Mouse (Mus musculus) 3T3-L1 (cell line): ENCODE measurements around the gene Zfp804a.

ENCODE experiments used
- DNase-seq: peaks from one replicate; pipeline ENCODE4 v3.0.0-alpha.2; 2015; ENCODE audit warnings: low read depth, low spot score

The Zfp804a gene

GRCm38 (mm10) chr2:82253382-82253781 lies 200.4 kb downstream of the Zfp804a start:
- DNase-seq, result no peak

DNA sequence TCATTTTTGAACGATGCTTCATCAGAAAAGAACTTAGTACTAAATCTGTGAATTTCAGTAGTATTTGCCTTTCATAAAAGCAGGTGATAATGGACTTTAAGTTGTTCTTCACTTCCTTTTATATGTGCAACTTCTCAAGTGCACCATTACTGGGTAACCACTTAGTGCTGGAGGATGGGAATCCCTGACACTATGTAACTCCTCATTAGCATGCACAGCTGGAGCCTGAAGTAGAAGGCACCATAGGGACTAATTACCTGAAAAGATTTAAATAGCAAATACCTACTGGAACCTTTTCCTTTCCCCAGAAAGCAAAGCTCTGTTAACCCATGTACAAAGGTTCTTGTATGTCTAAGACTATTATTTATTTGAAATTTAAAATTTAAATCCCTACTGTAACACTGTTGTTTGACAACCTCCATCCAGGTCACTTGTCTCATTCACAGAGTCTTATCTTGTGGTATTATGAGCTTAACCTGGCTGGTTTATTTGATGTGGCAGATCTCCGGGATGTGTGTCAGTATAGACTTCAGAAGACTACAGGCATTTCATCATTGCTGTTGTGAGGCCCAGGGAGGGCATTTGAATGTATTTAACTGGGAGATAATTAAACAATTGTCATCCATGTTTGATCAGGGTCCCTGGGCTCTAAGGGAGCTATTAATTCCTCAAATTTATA lies 229.7 kb downstream of the Zfp804a start:
- no peak for DNase-seq

DNA sequence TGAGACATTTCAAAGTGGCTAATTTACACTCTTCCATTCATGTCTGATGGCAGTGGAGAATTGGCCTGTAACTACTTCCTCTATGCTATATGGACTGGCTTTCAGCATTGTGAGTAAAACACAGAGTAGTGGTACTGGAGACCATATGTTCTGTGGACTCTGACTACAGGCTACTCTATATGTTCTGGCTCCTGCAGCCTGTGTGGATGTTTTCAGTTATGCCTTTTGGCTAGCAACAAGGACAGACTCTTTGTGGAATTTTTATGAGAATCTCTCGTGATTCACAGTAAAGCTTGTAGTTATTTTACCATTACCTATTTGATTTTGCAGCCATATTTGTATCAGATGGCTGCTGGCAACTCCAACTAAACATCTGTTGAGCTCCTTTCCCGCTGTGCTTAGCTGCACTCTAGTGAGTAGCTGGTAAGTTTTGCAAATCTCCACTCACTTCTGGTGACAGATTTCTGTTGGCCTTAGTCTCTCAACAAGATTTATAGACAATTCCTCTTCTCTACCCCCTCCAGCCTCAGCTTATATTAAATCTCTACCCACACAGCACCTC lies 242.0 kb downstream of the Zfp804a start:
- DNase-seq, result no peak
